Mouse (Mus musculus): ENCODE measurements around the gene Cst6. TPM values are rescaled to one million over a fixed set of nuclear protein-coding genes. Genes with fewer than 3 reads are reported as not detected.

The Cst6 gene
- polyA plus RNA-seq, 1 experiment from 2014 or later = 10.8 TPM

- no peak for ATAC-seq (ENCODE audit: low read depth)
- peaks cover 3% of the 10 kb centered on the region; the same call in 1 of the 2 replicates for H3K27me3 ChIP-seq (ENCODE audit: control insufficient read depth, insufficient read depth, low read length)
- peaks cover 66% of the 10 kb centered on the region for H3K36me3 ChIP-seq (ENCODE audit: control insufficient read depth, insufficient read depth, low read length)
- H3K4me3 ChIP-seq (ENCODE audit: low read depth, low read length) = no peak overlapping the region
- no peak overlapping the region for H3K27ac ChIP-seq (ENCODE audit: low read depth, low read length)
- no peak overlapping the region for H3K9ac ChIP-seq (replicated peaks; ENCODE audit: low read depth, low read length)
- H3K4me1 ChIP-seq (ENCODE audit: control insufficient read depth, insufficient read depth, low read length) = peaks cover 12% of the 10 kb centered on the region
- 92% methylated on average over 12 of the region's 12 CpGs for WGBS
- H3K4me2 ChIP-seq (ENCODE audit: low read depth, low read length) = no peak overlapping the region
- no peaks in the 10 kb centered on the region for H3K9me3 ChIP-seq (ENCODE audit: control insufficient read depth, low read length)
Observed at GRCm38 (mm10) chr19:5383326-5383725, 34.0 kb upstream of the Cst6 start.

- peaks cover 51% of the 10 kb centered on the region for H3K36me3 ChIP-seq (ENCODE audit: control insufficient read depth, insufficient read depth, low read length)
- H3K9me3 ChIP-seq (ENCODE audit: control insufficient read depth, low read length) = no peaks in the 10 kb centered on the region
- ATAC-seq (ENCODE audit: low read depth) = no peak
- H3K27me3 ChIP-seq (ENCODE audit: control insufficient read depth, insufficient read depth, low read length) = no peaks in the 10 kb centered on the region
- no peaks in the 10 kb centered on the region for H3K4me1 ChIP-seq (ENCODE audit: control insufficient read depth, insufficient read depth, low read length)
- WGBS = 95% methylated on average over 1 of the region's 1 CpGs
- H3K4me3 ChIP-seq (ENCODE audit: low read depth, low read length) = no peak overlapping the region
- no peak overlapping the region for H3K27ac ChIP-seq (ENCODE audit: low read depth, low read length)
- no peak overlapping the region for H3K9ac ChIP-seq (replicated peaks; ENCODE audit: low read depth, low read length)
- no peak overlapping the region for H3K4me2 ChIP-seq (ENCODE audit: low read depth, low read length)
Observed at GRCm38 (mm10) chr19:5377446-5377845, 28.1 kb upstream of the Cst6 start.

- H3K27ac ChIP-seq (ENCODE audit: low read depth, low read length) = no peak overlapping the region
- no peaks in the 10 kb centered on the region for H3K27me3 ChIP-seq (ENCODE audit: control insufficient read depth, insufficient read depth, low read length)
- no peak overlapping the region for H3K4me2 ChIP-seq (ENCODE audit: low read depth, low read length)
- peaks cover 37% of the 10 kb centered on the region for H3K36me3 ChIP-seq (ENCODE audit: control insufficient read depth, insufficient read depth, low read length)
- H3K9ac ChIP-seq (replicated peaks; ENCODE audit: low read depth, low read length) = no peak overlapping the region
- no peaks in the 10 kb centered on the region for H3K4me1 ChIP-seq (ENCODE audit: control insufficient read depth, insufficient read depth, low read length)
- no peak for ATAC-seq (ENCODE audit: low read depth)
- H3K9me3 ChIP-seq (ENCODE audit: control insufficient read depth, low read length) = no peaks in the 10 kb centered on the region
- no peak overlapping the region for H3K4me3 ChIP-seq (ENCODE audit: low read depth, low read length)
- WGBS = 88% methylated on average over 4 of the region's 4 CpGs
Observed at GRCm38 (mm10) chr19:5374748-5375147, 25.4 kb upstream of the Cst6 start.

- ATAC-seq (ENCODE audit: low read depth) = no peak
- Histone ChIP-seq H3K27ac (ENCODE audit: low read depth, low read length) (no peak overlapping the region), H3K36me3 (ENCODE audit: control insufficient read depth, insufficient read depth, low read length) (peaks cover 35% of the 10 kb centered on the region), H3K4me3 (ENCODE audit: low read depth, low read length) (no peak overlapping the region), H3K27me3 (ENCODE audit: control insufficient read depth, insufficient read depth, low read length) (no peaks in the 10 kb centered on the region), H3K4me2 (ENCODE audit: low read depth, low read length) (no peak overlapping the region), H3K4me1 (ENCODE audit: control insufficient read depth, insufficient read depth, low read length) (no peaks in the 10 kb centered on the region), H3K9ac (replicated peaks; ENCODE audit: low read depth, low read length) (no peak overlapping the region), H3K9me3 (ENCODE audit: control insufficient read depth, low read length) (no peaks in the 10 kb centered on the region)
- WGBS = 84% methylated on average over 4 of the region's 4 CpGs
Observed at GRCm38 (mm10) chr19:5374177-5374576, 24.8 kb upstream of the Cst6 start.

GRCm38 (mm10) chr19:5372724-5373123 lies 23.4 kb upstream of the Cst6 start:
- no peaks in the 10 kb centered on the region for H3K27me3 ChIP-seq (ENCODE audit: control insufficient read depth, insufficient read depth, low read length)
- no peak for ATAC-seq (ENCODE audit: low read depth)
- H3K4me2 ChIP-seq (ENCODE audit: low read depth, low read length) = no peak overlapping the region
- no peaks in the 10 kb centered on the region for H3K9me3 ChIP-seq (ENCODE audit: control insufficient read depth, low read length)
- no peak overlapping the region for H3K4me3 ChIP-seq (ENCODE audit: low read depth, low read length)
- peaks cover 26% of the 10 kb centered on the region for H3K36me3 ChIP-seq (ENCODE audit: control insufficient read depth, insufficient read depth, low read length)
- no peak overlapping the region for H3K9ac ChIP-seq (replicated peaks; ENCODE audit: low read depth, low read length)
- 96% methylated on average over 7 of the region's 7 CpGs for WGBS
- H3K27ac ChIP-seq (ENCODE audit: low read depth, low read length) = no peak overlapping the region
- peaks cover 5% of the 10 kb centered on the region for H3K4me1 ChIP-seq (ENCODE audit: control insufficient read depth, insufficient read depth, low read length)

GRCm38 (mm10) chr19:5370932-5371331 lies 21.6 kb upstream of the Cst6 start:
- no peak for ATAC-seq (ENCODE audit: low read depth)
- Histone ChIP-seq H3K9me3 (ENCODE audit: control insufficient read depth, low read length) (no peaks in the 10 kb centered on the region), H3K9ac (replicated peaks; ENCODE audit: low read depth, low read length) (no peak overlapping the region), H3K4me2 (ENCODE audit: low read depth, low read length) (no peak overlapping the region), H3K4me1 (ENCODE audit: control insufficient read depth, insufficient read depth, low read length) (peaks cover 8% of the 10 kb centered on the region), H3K36me3 (ENCODE audit: control insufficient read depth, insufficient read depth, low read length) (peaks cover 26% of the 10 kb centered on the region), H3K27ac (ENCODE audit: low read depth, low read length) (no peak overlapping the region), H3K27me3 (ENCODE audit: control insufficient read depth, insufficient read depth, low read length) (no peaks in the 10 kb centered on the region), H3K4me3 (ENCODE audit: low read depth, low read length) (no peak overlapping the region)
- WGBS = 91% methylated on average over 3 of the region's 3 CpGs

- H3K4me1 ChIP-seq (ENCODE audit: control insufficient read depth, insufficient read depth, low read length) = peaks cover 15% of the 10 kb centered on the region
- peak overlapping the region; percentile 91 for H3K27ac ChIP-seq (ENCODE audit: low read depth, low read length)
- no peak for ATAC-seq (ENCODE audit: low read depth)
- H3K4me2 ChIP-seq (ENCODE audit: low read depth, low read length) = peak overlapping the region; percentile 71
- WGBS = 11% methylated on average over 11 of the region's 11 CpGs
- no peaks in the 10 kb centered on the region for H3K9me3 ChIP-seq (ENCODE audit: control insufficient read depth, low read length)
- H3K27me3 ChIP-seq (ENCODE audit: control insufficient read depth, insufficient read depth, low read length) = no peaks in the 10 kb centered on the region
- peak overlapping the region; percentile 94 for H3K4me3 ChIP-seq (ENCODE audit: low read depth, low read length)
- H3K36me3 ChIP-seq (ENCODE audit: control insufficient read depth, insufficient read depth, low read length) = peaks cover 19% of the 10 kb centered on the region
- peak overlapping the region; percentile 76 for H3K9ac ChIP-seq (replicated peaks; ENCODE audit: low read depth, low read length)
Observed at GRCm38 (mm10) chr19:5367455-5367854, 18.1 kb upstream of the Cst6 start.

- Histone ChIP-seq H3K9me3 (ENCODE audit: control insufficient read depth, low read length) (no peaks in the 10 kb centered on the region), H3K36me3 (ENCODE audit: control insufficient read depth, insufficient read depth, low read length) (peaks cover 16% of the 10 kb centered on the region), H3K9ac (replicated peaks; ENCODE audit: low read depth, low read length) (peak within 1 kb of the TSS; percentile 76), H3K27ac (ENCODE audit: low read depth, low read length) (peak within 1 kb of the TSS; percentile 91), H3K4me2 (ENCODE audit: low read depth, low read length) (peak within 1 kb of the TSS; percentile 71), H3K4me1 (ENCODE audit: control insufficient read depth, insufficient read depth, low read length) (peaks cover 15% of the 10 kb centered on the region), H3K4me3 (ENCODE audit: low read depth, low read length) (peak within 1 kb of the TSS; percentile 94), H3K27me3 (ENCODE audit: control insufficient read depth, insufficient read depth, low read length) (no peaks in the 10 kb centered on the region)
- ATAC-seq (ENCODE audit: low read depth) = no peak; the same call in 1 of the 2 replicates
- WGBS = 1% methylated on average over 33 of the region's 33 CpGs
Observed at GRCm38 (mm10) chr19:5367053-5367359, 17.6 kb upstream of the Cst6 start, which contains the start of gene Banf1. Gene Banf1 (minus strand): TSS chr19:5367168.

GRCm38 (mm10) chr19:5366175-5367052 lies 17.0 kb upstream of the Cst6 start, which contains the start of gene Eif1ad:
Gene Eif1ad (plus strand): TSS chr19:5366741.
- peak within 1 kb of the TSS; percentile 71 for H3K4me2 ChIP-seq (ENCODE audit: low read depth, low read length)
- peak; percentile 97 for ATAC-seq (ENCODE audit: low read depth)
- H3K27ac ChIP-seq (ENCODE audit: low read depth, low read length) = peak within 1 kb of the TSS; percentile 91
- H3K4me3 ChIP-seq (ENCODE audit: low read depth, low read length) = peak within 1 kb of the TSS; percentile 94
- H3K9ac ChIP-seq (replicated peaks; ENCODE audit: low read depth, low read length) = peak within 1 kb of the TSS; percentile 76
- peaks cover 16% of the 10 kb centered on the region for H3K36me3 ChIP-seq (ENCODE audit: control insufficient read depth, insufficient read depth, low read length)
- H3K4me1 ChIP-seq (ENCODE audit: control insufficient read depth, insufficient read depth, low read length) = peaks cover 15% of the 10 kb centered on the region
- under 1% methylated on average over 87 of the region's 92 CpGs for WGBS
- no peaks in the 10 kb centered on the region for H3K27me3 ChIP-seq (ENCODE audit: control insufficient read depth, insufficient read depth, low read length)
- H3K9me3 ChIP-seq (ENCODE audit: control insufficient read depth, low read length) = no peaks in the 10 kb centered on the region

Measured in neural tube, embryonic 14.5 days (tissue).